Mouse (Mus musculus) heart, embryonic 14.5 days (tissue): ENCODE measurements around the gene Pakap. TPM values are rescaled to one million over a fixed set of nuclear protein-coding genes. Genes with fewer than 3 reads are reported as not detected.

ENCODE experiments used
- ATAC-seq: fragments of 200-750 bp; cut with Nextera tagmentation; 2 replicates; pipeline ENCODE4 v1.8.0; 2017; ENCODE audit warnings: low read depth, moderate TSS enrichment; ENCODE audit not compliant: insufficient number of reproducible peaks, insufficient read depth, low FRiP score
- H3K27ac ChIP-seq, 2 experiments: fragments of 200-500 bp in 1 of 2; fragments of 300-500 bp in 1 of 2; sonication (generic) in 1 of 2; replicated peaks in 1 of 2; 2 replicates each; pipeline ENCODE4 v1.5.1; 2012 to 2014; ENCODE audit warnings: low read depth in 2 of 2, low read length in 2 of 2, control low read depth in 1 of 2, mild to moderate bottlenecking in 1 of 2, mixed read lengths in 1 of 2; ENCODE audit not compliant: control insufficient read depth in 1 of 2, insufficient read depth in 1 of 2
- H3K27me3 ChIP-seq: fragments of 300-500 bp; sonication (generic); 2 replicates; pipeline ENCODE4 v1.6.1; 2014; ENCODE audit warnings: mild to moderate bottlenecking, low read length, control low read depth; ENCODE audit not compliant: control insufficient read depth, insufficient read depth
- H3K36me3 ChIP-seq: fragments of 300-500 bp; sonication (generic); 2 replicates; pipeline ENCODE4 v1.6.1; 2014; ENCODE audit warnings: mild to moderate bottlenecking, control low read depth, low read length, mixed read lengths; ENCODE audit not compliant: control insufficient read depth, insufficient read depth
- H3K4me1 ChIP-seq, 2 experiments: fragments of 200-500 bp in 1 of 2; fragments of 300-500 bp in 1 of 2; sonication (generic) in 1 of 2; 2 replicates each; pipeline ENCODE4 v1.6.1; 2012 to 2014; ENCODE audit warnings: low read length in 2 of 2, control low read depth in 1 of 2, mixed read lengths in 1 of 2; ENCODE audit not compliant: control insufficient read depth in 2 of 2, insufficient read depth in 2 of 2
- H3K4me2 ChIP-seq: fragments of 300-500 bp; sonication (generic); 2 replicates; pipeline ENCODE4 v1.6.1; 2014; ENCODE audit warnings: mild to moderate bottlenecking, low read length
- H3K4me3 ChIP-seq, 2 experiments: fragments of 200-500 bp in 1 of 2; fragments of 300-500 bp in 1 of 2; sonication (generic) in 1 of 2; 2 replicates each; pipeline ENCODE4 v1.5.1; 2012 to 2014; ENCODE audit warnings: low read length in 2 of 2, mild to moderate bottlenecking in 2 of 2, control low read depth in 1 of 2, low read depth in 1 of 2, moderate library complexity in 1 of 2; ENCODE audit not compliant: control insufficient read depth in 1 of 2, insufficient read depth in 1 of 2
- H3K9ac ChIP-seq: fragments of 300-500 bp; sonication (generic); 2 replicates; pipeline ENCODE4 v1.6.1; 2014; ENCODE audit warnings: mild to moderate bottlenecking, low read length
- H3K9me3 ChIP-seq: fragments of 300-500 bp; sonication (generic); 2 replicates; pipeline ENCODE4 v1.6.1; 2016; ENCODE audit warnings: low read length, control low read depth; ENCODE audit not compliant: control insufficient read depth
- WGBS: fragments of 180-500 bp; shearing (Covaris S2); extraction: QIAGEN DNeasy Blood & Tissue Kit; methylation state at CpG from one replicate; pipeline ENCODE4 v1.1.7; 2014; 5-methylcytosine and 5-hydroxymethylcytosine counted together
- polyA plus RNA-seq: library from polyadenylated mRNA; unstranded; fragments of >200 nt; fragmentation: Nextera tagmentation; extraction: Ambion mirVana; gene quantifications from 2 replicates; pipeline ENCODE4 v1.2.1, GENCODE M21; 2014

Pakap gene
- polyA plus RNA-seq, 1 experiment from 2014 or later = 59.6 TPM

DNA sequence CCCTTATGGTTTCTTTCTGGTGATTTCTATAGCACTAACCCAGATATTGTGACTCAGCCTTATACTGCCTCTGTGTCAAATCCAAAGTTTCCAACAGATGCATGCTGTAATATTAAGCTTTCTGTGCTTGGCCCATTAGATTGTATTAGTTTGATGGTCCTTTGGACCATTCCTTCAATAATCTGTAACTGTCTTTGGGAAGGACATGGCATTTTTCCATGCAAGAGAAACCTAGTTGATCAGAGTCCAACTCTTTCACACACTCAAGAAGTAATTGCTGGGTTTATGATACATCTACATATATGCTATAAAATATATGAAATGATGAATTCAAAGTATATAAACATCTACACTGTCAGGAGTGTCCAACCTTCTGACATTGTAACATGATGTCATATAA is 147.9 kb downstream of the Pakap start:
- ATAC-seq = no peak
- Histone ChIP-seq H3K9ac (no peak overlapping the region), H3K36me3 (peaks cover 22% of the 10 kb centered on the region), H3K27me3 (no peaks in the 10 kb centered on the region), H3K4me1 (peaks cover 0 to 3% of the 10 kb centered on the region in 2 experiments; a peak in 2 of 4 replicates), H3K9me3 (no peaks in the 10 kb centered on the region), H3K27ac (no peak overlapping the region), H3K4me2 (no peak overlapping the region), H3K4me3 (no peak overlapping the region)

- H3K27ac ChIP-seq = no peak overlapping the region
- peaks cover 0 to 3% of the 10 kb centered on the region in 2 experiments; a peak in 2 of 4 replicates for H3K4me1 ChIP-seq
- H3K9ac ChIP-seq = no peak overlapping the region
- H3K36me3 ChIP-seq = peaks cover 20% of the 10 kb centered on the region; the same call in 1 of the 2 replicates
- H3K4me2 ChIP-seq = no peak overlapping the region
- 53% methylated on average over 4 of the region's 4 CpGs for WGBS
- H3K27me3 ChIP-seq = no peaks in the 10 kb centered on the region
- H3K9me3 ChIP-seq = no peaks in the 10 kb centered on the region
- H3K4me3 ChIP-seq = no peak overlapping the region
- no peak for ATAC-seq
Observed at GRCm38 (mm10) chr4:57716735-57717134, 148.8 kb downstream of the Pakap start.

DNA sequence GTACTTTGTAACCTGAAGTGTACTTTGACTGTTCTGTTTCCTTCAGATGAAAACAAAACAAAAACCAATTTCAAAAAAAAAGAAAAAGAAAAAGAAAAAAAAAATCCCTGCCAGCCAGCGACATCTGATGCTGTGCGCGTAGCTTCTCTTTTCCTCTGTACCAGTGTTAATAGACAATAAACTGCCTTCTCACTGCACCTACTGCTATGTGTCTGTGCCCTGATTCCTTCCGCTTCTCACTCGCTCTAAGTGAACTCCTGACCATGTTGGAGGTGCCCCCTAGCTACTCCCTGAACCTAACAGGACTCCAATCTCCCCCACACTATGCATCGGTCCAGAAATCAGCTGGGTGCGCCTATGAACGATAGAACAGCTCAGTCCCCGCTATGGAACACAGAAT is 149.4 kb downstream of the Pakap start, which contains the start of gene Akap2:
Akap2 (plus strand) TSS at position 304 of the 400 bp plus-strand sequence.
- no peak within 1 kb of the TSS for H3K27ac ChIP-seq
- 91% methylated on average over 9 of the region's 9 CpGs for WGBS
- ATAC-seq = no peak
- H3K4me2 ChIP-seq = no peak within 1 kb of the TSS
- no peaks in the 10 kb centered on the region; a peak in 1 of 4 replicates for H3K4me1 ChIP-seq
- H3K36me3 ChIP-seq = peaks cover 22% of the 10 kb centered on the region; the same call in 1 of the 2 replicates
- no peak within 1 kb of the TSS for H3K9ac ChIP-seq
- no peaks in the 10 kb centered on the region for H3K9me3 ChIP-seq
- no peak within 1 kb of the TSS for H3K4me3 ChIP-seq
- no peaks in the 10 kb centered on the region for H3K27me3 ChIP-seq

DNA sequence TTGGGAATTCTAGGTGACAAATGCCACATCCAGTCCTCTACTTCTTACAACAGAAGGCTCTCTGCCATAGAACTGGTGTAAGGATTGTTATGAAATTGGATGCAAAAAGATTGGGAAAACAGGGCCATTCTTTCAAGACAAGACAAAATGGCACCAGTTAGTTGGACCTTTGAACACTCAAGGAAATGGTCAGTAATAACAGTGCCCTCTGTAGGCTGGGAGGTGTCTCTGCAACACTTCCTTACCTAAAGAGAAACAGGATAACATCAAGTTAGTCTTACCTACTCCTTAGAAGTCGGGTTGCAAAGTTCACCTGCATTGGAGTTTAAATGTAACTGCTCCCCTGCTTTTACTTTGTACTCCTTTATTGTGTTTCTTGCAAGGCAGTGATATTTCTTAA is 151.4 kb downstream of the Pakap start:
- H3K36me3 ChIP-seq = peaks cover 16% of the 10 kb centered on the region; the same call in 1 of the 2 replicates
- 87% methylated on average over 1 of the region's 1 CpGs for WGBS
- no peaks in the 10 kb centered on the region; a peak in 1 of 4 replicates for H3K4me1 ChIP-seq
- H3K9ac ChIP-seq = no peak overlapping the region
- no peaks in the 10 kb centered on the region for H3K9me3 ChIP-seq
- H3K4me3 ChIP-seq = no peak overlapping the region
- no peak overlapping the region for H3K4me2 ChIP-seq
- no peak for ATAC-seq
- H3K27me3 ChIP-seq = no peaks in the 10 kb centered on the region
- no peak overlapping the region for H3K27ac ChIP-seq

GRCm38 (mm10) chr4:57720869-57721361 is 152.9 kb downstream of the Pakap start:
- no peak overlapping the region for H3K27ac ChIP-seq
- no peaks in the 10 kb centered on the region; a peak in 1 of 4 replicates for H3K4me1 ChIP-seq
- H3K4me3 ChIP-seq = no peak overlapping the region
- 42% methylated on average over 7 of the region's 7 CpGs for WGBS
- H3K4me2 ChIP-seq = no peak overlapping the region
- peaks cover 10% of the 10 kb centered on the region; the same call in 1 of the 2 replicates for H3K36me3 ChIP-seq
- H3K9ac ChIP-seq = no peak overlapping the region
- H3K9me3 ChIP-seq = no peaks in the 10 kb centered on the region
- H3K27me3 ChIP-seq = no peaks in the 10 kb centered on the region
- ATAC-seq = no peak

DNA sequence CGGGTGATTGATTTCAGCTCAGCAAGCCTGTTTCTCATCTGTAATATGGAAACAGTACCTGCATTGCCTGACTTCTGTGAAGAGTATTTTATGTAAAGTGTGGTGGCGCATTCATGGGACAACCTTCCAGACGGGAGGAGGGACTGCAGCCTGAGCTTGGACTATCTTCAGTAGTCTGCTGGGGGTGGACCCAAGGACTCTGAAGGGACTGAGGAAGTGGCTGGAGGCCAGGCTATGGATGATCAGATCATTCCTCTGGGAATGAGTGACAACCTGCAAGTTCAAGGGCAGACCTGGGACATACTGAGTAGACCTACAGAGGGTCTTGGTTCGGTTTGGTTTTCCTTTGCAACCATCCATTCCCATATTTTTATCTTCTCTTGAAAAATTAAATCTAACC is 154.3 kb downstream of the Pakap start:
- no peak overlapping the region for H3K4me2 ChIP-seq
- no peaks in the 10 kb centered on the region; a peak in 1 of 4 replicates for H3K4me1 ChIP-seq
- H3K9me3 ChIP-seq = no peaks in the 10 kb centered on the region
- H3K4me3 ChIP-seq = no peak overlapping the region
- no peaks in the 10 kb centered on the region for H3K27me3 ChIP-seq
- H3K27ac ChIP-seq = no peak overlapping the region
- ATAC-seq = no peak
- peaks cover 8% of the 10 kb centered on the region; the same call in 1 of the 2 replicates for H3K36me3 ChIP-seq
- 83% methylated on average over 4 of the region's 4 CpGs for WGBS
- no peak overlapping the region for H3K9ac ChIP-seq

DNA sequence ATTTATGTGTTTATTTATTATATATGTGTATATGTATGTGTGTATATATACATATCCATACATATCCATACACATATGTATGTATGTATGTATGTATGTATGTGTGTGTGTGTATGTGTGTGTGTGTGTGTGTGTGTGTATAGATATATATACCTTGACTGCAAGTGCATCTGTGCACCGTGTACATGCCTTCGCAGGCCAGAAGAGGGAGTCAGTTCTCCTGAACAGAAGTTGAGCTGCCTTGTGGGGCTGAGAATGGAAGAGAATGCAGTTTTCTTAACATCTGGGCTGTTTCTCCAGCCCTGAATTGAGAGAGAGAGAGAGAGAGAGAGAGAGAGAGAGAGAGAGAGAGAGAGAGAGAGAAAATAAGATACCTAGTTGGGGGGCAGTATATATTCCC is 155.7 kb downstream of the Pakap start:
- H3K27ac ChIP-seq = no peak overlapping the region
- no peaks in the 10 kb centered on the region for H3K27me3 ChIP-seq
- no peaks in the 10 kb centered on the region; a peak in 2 of 4 replicates for H3K4me1 ChIP-seq
- peaks cover 6% of the 10 kb centered on the region; the same call in 1 of the 2 replicates for H3K36me3 ChIP-seq
- 48% methylated on average over 2 of the region's 2 CpGs for WGBS
- H3K4me3 ChIP-seq = no peak overlapping the region
- no peak for ATAC-seq
- H3K4me2 ChIP-seq = no peak overlapping the region
- no peaks in the 10 kb centered on the region for H3K9me3 ChIP-seq
- H3K9ac ChIP-seq = no peak overlapping the region

GRCm38 (mm10) chr4:57725569-57725968 is 157.6 kb downstream of the Pakap start:
- 81% methylated on average over 1 of the region's 1 CpGs for WGBS
- Histone ChIP-seq H3K4me2 (no peak overlapping the region), H3K4me1 (peaks cover 1 to 14% of the 10 kb centered on the region in 2 experiments; a peak in 3 of 4 replicates), H3K4me3 (no peak overlapping the region), H3K9ac (no peak overlapping the region), H3K9me3 (no peaks in the 10 kb centered on the region), H3K27me3 (no peaks in the 10 kb centered on the region), H3K36me3 (peaks cover 6% of the 10 kb centered on the region; the same call in 1 of the 2 replicates), H3K27ac (no peak overlapping the region)
- no peak for ATAC-seq
